Mouse (Mus musculus) heart, postnatal 4 days (tissue): ENCODE measurements around the gene Sugp1. TPM values are rescaled to one million over a fixed set of nuclear protein-coding genes. Genes with fewer than 3 reads are reported as not detected.
"Not testable (repeated sequence)": the region's sequence is repeated elsewhere in the genome, so short reads cannot be mapped to it uniquely, and the experiment has no call there.

Experiments used
- DNase-seq: peaks from one replicate; pipeline ENCODE4 v3.0.0; 2021
- total RNA-seq, 2 experiments: library from RNA; stranded (reverse); gene quantifications; 2 replicates each; pipeline ENCODE4 v1.2.3; 2021

Gene Sugp1
- 10 to 100 TPM; 23.2 to 23.8 TPM for total RNA-seq

- DNase-seq: peak; percentile 97
Observed at GRCm38 (mm10) chr8:70042583-70043455, at the start of gene Sugp1, which contains the start of gene Mau2. Sugp1 (plus strand) TSS chr8:70042813. Mau2 (minus strand) TSS chr8:70042734.

GRCm38 (mm10) chr8:69995422-69995775 lies 47.2 kb upstream of the Sugp1 start:
- DNase-seq: no peak

- peak; percentile 100 for DNase-seq
Observed at GRCm38 (mm10) chr8:69995776-69996588, 46.6 kb upstream of the Sugp1 start, which contains the start of gene Gatad2a. Gatad2a (minus strand) TSS chr8:69996384.

GRCm38 (mm10) chr8:69996589-69997285 lies 45.9 kb upstream of the Sugp1 start:
- DNase-seq: no peak

DNA sequence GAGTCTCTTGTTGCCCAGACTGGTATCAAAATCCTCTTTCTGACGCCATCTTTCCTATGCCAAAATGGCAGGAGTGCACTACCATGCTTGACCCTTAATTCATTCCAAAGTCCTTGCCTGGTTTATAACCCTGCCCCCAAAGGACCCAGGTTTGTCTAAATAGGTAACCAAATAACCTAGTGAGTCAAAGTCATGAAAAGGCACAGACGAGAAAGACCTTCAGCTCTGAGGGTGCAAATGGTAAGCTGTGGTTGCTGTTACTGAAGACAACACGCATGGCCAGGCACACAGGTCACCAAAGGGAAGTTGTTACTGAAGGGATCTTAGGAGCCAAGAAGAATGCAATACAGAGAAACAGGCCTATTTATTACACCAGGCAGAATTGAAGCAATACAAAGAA lies 43.9 kb upstream of the Sugp1 start:
- DNase-seq: no peak

- no peak for DNase-seq
Observed at GRCm38 (mm10) chr8:69999236-69999635, 43.4 kb upstream of the Sugp1 start.

DNA sequence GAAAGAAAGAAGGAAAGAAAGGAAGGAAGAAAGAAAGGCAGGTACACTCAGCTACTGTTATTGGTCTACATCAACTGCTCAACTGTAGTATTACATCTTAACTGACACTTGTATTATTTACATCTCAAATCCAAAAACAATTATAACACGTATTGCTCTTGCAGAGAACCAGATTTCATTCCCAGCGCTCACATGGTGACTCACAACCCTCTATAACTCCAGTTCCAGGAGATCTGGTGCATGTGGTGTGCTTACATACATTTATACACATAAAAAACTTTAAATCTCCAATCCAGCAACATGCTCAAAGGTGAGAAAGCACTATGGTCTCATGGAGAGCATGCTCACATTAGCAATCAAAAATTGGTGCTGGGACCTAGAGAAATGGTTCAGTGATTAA lies 42.4 kb upstream of the Sugp1 start:
- no peak for DNase-seq

DNA sequence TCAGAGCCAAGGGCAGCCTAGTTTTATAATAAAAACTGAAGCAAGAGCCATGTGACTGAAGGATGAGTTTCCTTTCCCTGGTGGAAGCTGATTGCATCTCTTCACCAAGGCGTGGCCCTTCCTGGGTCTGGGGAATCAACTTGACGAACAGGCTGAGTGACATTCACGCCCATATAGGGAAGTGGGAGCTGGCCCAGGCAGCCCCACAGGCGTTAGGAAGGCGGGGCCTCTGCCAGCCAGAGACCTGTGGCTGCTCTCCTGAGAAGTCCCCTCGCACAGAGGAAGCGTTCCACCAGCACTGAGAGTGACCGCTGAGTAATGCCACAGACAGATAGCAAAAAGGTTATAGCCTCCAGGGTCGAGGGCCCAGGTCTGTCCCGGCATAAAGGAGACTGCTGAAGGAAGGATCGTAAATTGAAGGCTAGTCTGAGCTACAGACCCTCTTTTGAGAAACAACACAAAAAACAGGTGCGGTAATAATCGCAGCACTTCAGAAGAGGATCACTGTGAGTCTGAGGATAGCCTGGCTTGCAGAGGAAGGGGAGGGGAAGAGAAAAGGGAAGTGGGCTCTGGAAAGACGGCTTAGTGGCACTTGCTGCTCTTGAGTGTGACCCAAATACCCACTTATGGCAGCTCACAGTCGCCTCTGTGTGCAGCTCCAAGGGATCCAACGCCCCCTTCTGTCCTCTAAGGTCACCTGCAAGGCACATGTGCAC lies 41.3 kb upstream of the Sugp1 start:
- DNase-seq: peak; percentile 79

GRCm38 (mm10) chr8:70001892-70002191 lies 40.8 kb upstream of the Sugp1 start:
- not testable (repeated sequence) for DNase-seq

DNA sequence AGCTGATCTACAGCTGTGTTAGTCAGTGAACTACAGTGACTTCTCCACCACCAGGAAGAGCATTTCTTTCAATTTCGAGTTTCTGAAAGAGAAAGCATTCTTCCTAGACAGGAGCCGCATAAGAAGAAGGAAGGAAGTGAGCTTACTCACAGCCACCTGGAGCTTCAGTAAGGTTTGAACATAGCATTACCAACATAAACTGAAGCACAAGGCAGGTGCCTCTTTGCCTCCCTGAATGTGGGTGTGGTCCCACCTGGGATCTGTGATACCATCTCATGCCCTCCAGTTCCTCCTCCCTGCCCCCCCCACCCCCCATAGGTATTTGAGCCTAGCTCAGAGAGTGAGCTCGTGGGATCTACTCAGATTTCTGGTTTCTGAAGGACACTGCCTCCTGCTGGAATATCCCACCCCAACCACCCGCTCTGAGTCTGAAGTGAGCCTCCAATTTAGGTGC lies 39.4 kb upstream of the Sugp1 start:
- DNase-seq: no peak

GRCm38 (mm10) chr8:70004345-70004744 lies 38.3 kb upstream of the Sugp1 start:
- DNase-seq: no peak

DNA sequence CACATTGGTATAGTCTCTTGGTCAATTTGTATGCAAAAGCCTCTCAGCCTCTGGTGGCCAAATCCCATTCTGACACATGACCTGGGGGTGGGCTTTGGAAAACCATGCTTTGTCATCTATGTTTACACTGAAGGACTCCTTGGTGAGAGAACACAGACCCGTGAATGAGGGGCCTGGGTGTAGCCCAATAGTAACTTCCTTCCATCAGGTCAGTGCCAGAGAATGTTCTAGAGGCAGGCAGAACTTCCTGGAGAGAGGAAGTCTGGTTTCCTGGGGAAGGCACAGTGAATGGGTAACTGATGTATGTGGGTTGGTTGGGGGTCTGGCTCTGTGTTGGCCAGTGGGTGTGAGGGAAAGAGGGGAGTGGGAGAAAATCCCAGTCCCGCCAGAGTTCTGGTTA lies 37.4 kb upstream of the Sugp1 start:
- DNase-seq: peak; percentile 23

DNA sequence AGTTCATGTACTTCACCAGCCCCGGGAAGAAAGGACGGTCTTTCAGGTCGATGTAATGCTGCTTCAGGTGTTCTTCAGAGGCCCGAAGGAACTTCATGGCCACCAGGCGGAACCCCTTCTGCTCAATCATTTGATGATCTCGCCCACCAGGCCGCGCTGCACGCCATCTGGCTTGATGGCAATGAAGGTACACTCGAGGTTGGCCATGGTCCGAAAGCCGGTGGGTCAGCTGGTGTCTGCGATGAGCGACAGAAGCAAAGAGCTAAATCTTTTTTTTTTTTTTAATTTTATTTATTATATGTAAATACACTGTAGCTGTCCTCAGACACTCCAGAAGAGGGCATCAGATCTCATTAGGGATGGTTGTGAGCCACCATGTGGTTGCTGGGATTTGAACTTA lies 31.8 kb upstream of the Sugp1 start:
- not testable (repeated sequence) for DNase-seq

DNA sequence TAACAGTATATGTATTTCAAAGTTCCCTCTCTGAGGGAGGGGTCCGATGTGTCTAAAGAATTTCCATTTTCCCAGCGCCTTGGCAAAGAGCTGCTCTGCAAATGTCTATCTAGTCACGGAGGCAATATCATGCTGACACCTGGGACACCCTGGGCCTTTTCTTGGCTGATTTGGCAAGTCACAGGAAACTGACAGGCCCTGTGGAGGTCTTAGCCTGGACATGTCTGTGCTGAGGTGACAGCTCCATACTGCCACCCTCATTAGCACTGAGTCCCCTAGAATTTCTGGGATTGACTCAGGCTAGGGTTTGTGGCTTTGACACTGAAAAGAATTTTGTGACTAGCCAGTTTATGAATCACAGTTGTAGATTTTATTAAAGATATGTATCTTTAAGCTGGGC lies 30.3 kb upstream of the Sugp1 start:
- no peak for DNase-seq

DNA sequence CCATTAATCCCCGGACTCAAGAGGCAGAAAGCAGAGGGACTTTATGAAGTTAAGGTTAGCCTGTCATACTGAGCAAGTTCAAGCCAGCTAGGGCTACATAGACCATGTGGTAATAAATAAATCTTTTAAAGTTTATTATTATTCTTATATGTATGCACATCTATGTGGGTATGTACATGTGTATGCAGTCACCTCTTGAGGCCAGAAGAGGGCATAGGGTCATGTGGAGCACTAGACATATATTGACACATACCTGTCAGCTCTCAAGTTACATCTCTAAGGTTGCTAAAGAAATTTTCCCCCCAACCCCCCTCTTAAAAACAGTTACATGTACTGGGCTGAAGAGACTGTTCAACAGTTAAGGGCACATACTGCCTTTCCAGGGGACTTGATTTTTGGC lies 29.9 kb upstream of the Sugp1 start:
- no peak for DNase-seq

DNA sequence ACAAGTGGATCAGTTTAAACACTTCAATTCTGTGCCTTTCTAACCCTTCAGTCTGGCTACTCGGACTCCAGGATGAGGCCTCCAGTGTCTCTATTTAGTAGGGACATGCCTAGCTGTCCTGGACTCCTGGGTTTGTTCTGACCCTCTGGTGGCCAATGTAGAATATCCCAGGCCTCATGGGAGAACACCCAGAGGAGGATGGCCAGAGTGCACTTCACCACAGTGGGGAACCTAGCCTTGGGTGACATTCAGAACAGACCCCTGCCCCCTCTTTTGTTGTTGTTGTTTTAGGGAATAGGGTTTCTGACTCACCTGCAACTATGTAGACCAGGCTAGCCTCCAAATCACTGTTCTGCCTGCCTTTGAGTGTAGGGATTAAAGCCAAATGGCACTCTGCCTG lies 27.6 kb upstream of the Sugp1 start:
- no peak for DNase-seq

DNA sequence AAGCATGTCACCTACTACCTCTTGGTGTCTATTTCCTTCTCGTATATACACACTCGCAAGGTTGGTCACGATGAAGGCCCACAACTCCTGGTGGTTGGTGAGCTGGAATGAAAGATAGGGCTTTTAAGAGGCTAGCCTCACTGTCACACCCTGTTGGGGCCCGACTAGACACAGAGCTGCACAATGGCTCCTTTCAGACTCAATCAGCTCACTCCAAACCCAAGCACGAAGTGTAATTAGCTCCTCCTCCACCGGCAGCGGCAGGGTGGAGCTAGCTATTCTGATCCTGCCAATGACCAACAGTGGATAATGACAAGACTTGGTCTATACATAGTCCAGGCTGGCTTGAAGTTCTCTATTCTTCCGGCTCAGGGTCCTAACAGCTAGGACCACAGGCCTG lies 19.0 kb upstream of the Sugp1 start:
- DNase-seq: no peak

DNA sequence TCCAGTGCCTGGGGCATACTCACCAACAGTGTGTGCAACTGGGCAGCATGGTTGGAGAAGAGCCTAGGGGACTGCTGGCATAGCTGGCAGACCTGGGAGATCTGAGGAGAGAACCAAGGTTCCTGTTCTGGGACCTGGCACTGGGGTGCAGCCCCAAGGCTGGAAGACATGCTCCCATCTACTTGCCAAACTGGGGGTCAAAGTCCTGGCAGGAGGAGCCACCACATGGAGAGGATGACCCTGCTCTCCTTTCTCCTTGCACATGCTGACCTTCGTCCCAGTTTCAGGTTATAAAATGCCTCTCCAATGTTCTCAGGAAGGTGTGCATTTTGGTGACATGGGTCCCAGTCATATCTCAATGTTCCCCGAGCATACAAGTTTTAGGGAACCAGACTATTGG lies 16.5 kb upstream of the Sugp1 start:
- no peak for DNase-seq

- DNase-seq: no peak
Observed at GRCm38 (mm10) chr8:70030255-70030654, 12.4 kb upstream of the Sugp1 start.

- no peak for DNase-seq
Observed at GRCm38 (mm10) chr8:70037994-70038393, 4.6 kb upstream of the Sugp1 start.

- DNase-seq: peak; percentile 40
Observed at GRCm38 (mm10) chr8:70041885-70042546, 597 bp upstream of the Sugp1 start.

GRCm38 (mm10) chr8:70043996-70044395 lies 1.4 kb downstream of the Sugp1 start:
- DNase-seq: no peak
